Mouse (Mus musculus): ENCODE results near the gene Gpr156. TPM values are rescaled to one million over a fixed set of nuclear protein-coding genes. Genes with fewer than 3 reads are reported as not detected.
"Not testable (repeated sequence)": the region's sequence is repeated elsewhere in the genome, so short reads cannot be mapped to it uniquely, and the experiment has no call there.

Gene Gpr156
- polyA plus RNA-seq, 3 experiments from 2014 or later, result not detected

GRCm38 (mm10) chr16:38002485-38002884 is 86.2 kb downstream of the Gpr156 start:
- ATAC-seq, result no peak

DNA sequence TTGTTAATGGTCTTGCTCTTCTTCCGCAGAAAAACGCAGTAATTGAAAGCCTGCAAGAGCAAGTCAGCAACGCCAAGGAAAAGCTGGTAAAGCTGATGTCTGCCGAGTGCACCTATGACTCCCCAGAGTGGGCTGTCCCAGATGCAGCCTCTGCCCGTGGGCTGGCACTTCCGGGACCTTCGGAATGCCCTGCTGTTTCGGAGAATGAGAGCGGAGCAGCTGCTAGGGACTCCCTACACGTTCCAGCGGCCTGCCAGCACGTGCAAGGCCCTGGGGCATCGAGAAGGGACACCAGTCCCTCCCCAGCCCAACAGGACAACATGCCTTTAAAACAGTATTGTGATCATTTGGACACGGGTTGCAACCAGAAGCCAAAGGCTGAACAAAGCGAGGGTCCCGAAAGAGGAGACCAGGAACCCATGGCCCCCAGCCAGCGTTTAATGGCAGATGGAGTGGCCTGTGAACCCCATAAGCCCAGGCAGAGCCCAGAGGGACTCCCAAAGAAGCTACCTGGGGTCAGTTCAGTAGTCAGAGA is 88.3 kb downstream of the Gpr156 start:
- no peak for ATAC-seq

- ATAC-seq, result no peak
These were observed 89.2 kb downstream of the Gpr156 start for GRCm38 (mm10) chr16:38005471-38005870.

GRCm38 (mm10) chr16:38008371-38008770 is 92.1 kb downstream of the Gpr156 start:
- ATAC-seq, result no peak

DNA sequence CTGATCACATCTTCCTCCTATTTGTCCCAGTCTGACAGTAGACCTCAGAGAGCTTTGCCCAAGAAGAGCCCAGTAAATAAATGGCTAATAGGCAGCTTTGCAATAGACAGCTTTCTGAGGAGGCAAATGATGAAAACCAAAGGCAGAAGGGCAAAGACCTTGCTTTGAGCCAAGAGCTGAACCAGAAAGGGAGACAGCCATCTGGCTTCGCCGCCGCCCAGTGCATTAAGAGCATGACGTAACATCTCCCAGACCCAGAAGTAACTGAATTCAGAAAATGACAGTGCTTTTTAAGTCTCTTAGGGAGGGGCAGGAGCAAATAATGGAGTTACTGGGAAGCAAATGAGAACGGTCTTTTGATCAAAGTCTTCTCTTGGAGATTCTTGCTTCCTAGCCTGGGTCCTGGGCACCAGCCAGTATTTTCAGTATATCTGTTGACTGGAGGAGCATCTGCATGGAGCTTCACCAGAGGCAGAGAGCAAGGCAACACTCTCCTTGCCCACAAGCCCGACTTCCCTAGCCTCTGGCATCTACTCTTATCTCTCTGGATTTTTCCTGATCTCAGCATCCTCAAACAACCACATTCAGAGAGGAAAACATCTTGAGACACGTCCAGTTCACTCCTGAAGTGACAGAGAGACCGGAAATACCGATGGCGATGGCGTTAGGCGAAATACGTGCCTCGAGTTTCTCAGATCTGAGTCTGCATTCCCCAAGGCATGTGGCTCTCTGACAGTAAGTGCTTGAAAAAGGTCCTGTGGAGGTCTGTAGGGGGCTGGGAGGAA is 92.9 kb downstream of the Gpr156 start:
- no peak for ATAC-seq

DNA sequence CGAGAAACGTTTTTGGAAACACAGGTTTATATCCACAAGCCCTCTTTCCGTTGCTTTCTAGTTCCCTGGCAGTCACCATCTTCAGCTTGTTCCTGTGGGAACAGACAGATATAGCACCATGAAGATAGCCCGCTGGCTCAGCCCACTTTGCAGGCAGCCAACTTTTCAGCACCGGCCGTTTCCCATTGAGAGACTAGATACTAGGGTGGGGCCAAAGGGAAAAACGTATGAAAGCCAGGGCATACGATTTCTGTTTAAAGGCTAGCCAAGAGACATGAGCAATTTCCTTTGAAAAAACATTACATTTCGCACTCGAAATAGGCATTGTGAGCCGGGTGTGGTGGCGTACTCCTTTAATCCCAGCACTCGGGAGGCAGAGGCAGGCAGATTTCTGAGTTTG is 95.2 kb downstream of the Gpr156 start:
- ATAC-seq, result no peak

DNA sequence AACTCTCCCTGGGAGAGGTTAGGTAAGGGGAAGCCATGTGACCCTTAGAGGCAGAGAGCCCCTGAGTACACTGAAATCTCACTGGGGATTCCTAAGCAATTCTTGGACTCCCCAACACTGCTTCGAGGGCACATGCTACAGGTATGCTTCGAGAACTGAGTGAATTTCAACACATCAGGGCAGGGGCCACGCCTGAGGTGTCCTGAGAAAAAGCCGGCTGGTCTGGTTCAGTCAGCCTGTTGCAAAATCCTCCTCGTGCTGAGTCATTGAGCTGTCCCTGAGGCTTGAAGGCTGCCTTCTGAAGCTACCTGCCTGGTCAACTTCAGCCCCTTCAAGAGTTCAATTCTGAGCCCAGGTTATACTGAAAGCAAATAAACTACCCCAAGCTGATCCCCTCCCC is 96.1 kb downstream of the Gpr156 start:
- no peak for ATAC-seq

GRCm38 (mm10) chr16:38012891-38013290 is 96.6 kb downstream of the Gpr156 start:
- ATAC-seq, result no peak

- no peak for ATAC-seq
These were observed 98.7 kb downstream of the Gpr156 start for GRCm38 (mm10) chr16:38014951-38015350.

GRCm38 (mm10) chr16:38016928-38017524 is 100.7 kb downstream of the Gpr156 start:
- peak; percentile 68 for ATAC-seq

- no peak for ATAC-seq
These were observed 101.7 kb downstream of the Gpr156 start for GRCm38 (mm10) chr16:38017958-38018376.

DNA sequence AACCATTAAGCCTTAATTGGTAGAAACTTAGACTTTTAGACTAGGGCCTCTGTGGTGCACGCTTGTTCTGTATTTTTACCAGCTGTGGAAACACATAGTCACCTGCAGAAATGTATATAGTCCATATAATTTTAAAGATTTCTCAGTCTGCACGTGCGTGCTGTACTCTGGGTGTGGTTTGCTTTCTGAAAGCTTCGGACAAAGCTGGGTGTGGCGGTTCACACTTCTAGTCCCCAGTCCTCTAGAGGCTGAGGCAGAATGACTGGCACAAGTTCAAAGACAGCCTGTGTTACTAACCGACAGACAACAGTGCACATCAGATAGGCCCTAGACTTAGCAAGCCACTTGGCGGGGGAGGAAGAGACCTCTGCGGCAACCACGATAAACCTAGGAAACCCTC is 116.3 kb downstream of the Gpr156 start:
- ATAC-seq, result no peak

GRCm38 (mm10) chr16:38033071-38033470 is 116.8 kb downstream of the Gpr156 start:
- ATAC-seq, result no peak

- ATAC-seq, result not testable (repeated sequence)
These were observed 121.8 kb downstream of the Gpr156 start for GRCm38 (mm10) chr16:38038101-38038500.

- no peak for ATAC-seq
These were observed 125.9 kb downstream of the Gpr156 start for GRCm38 (mm10) chr16:38042160-38042559.

- no peak for ATAC-seq
These were observed 128.3 kb downstream of the Gpr156 start for GRCm38 (mm10) chr16:38044551-38044950.

DNA sequence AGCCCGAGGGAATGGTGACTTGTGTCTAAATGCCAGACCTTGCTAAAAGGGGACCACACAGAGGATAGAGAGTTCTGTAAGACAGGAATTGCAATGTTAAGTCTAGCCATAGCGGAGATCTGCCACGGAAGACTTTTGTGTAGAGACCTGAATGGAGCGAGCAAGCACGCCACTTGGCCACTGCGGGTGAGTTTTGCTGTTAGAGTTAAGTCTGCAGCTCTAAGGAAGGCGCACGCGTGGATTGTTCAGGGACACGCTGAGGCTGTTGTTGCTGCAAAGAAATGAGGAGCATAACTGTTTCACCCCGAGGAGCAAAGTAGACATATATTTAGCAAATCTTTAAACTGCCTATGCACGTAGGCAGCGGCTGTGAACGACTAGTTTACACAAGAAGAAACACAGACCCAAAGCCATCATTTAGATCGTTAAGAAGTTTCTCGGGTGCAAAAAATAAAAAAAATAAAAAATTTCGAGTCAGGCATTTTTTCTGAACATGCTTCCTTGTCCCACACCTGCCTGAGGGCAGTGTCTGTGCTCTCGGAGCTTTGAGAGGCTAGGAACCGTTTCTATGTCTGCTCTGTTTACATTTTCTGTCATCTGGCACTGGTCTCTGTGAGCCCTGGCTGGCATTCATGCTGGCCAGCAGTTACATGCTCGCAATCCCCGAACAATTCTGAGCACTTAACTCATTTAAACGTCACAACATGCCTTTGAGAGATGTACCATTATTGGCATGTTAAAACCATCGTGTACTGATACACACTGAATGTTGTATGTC is 131.7 kb downstream of the Gpr156 start:
- no peak for ATAC-seq

Other genes with a start within 250 kb of the Gpr156 start
- under 1 TPM in 1 of 3 experiments, not detected in 2; 0.27 TPM for gene Fstl1, start 139.6 kb upstream of the Gpr156 start, polyA plus RNA-seq (2017; shearing (Covaris generic))
- not detected for gene Gm36028, start 55.4 kb upstream of the Gpr156 start, polyA plus RNA-seq (2017; shearing (Covaris generic))
- gene Lrrc58, start 48.1 kb upstream of the Gpr156 start, polyA plus RNA-seq (2017; shearing (Covaris generic)), result 10 to 100 TPM; 16.9 to 21.9 (median 19.5) TPM
- gene Gsk3b, start 172.5 kb downstream of the Gpr156 start, polyA plus RNA-seq (2017; shearing (Covaris generic)), result 10 to 100 TPM; 50.3 to 61.0 (median 56.8) TPM

Data from inflammation-experienced regulatory T-cells, adult 6 months (primary cell).